Mouse (Mus musculus): ENCODE data around the gene Ercc5.

DNA sequence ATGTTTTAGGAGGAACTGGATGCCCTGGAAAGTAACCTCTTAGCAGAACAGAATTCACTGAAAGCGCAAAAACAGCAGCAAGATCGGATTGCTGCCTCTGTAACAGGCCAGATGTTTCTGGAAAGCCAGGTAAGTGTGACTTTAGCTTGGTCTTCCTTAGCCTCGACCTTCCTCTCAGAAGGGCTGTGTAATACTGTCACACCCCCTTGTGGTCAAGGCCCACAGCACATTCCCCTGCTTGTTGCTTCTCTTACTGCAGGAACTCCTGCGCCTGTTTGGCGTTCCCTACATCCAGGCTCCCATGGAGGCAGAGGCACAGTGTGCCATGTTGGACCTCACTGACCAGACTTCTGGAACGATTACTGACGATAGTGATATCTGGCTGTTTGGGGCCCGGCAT is 26.4 kb downstream of the Ercc5 start:
- TF ChIP-seq CTCF (IDR thresholded peaks at IDR 0.05; ENCODE audit: low read depth) (peak; percentile 56), EP300 (IDR thresholded peaks at IDR 0.05; ENCODE audit: low read depth) (no peak)

Measured in liver, embryonic 14.5 days (tissue).